Mouse (Mus musculus) adrenal gland, adult 2 months (tissue): ENCODE measurements around the gene Prr32. TPM values are rescaled to one million over a fixed set of nuclear protein-coding genes. Genes with fewer than 3 reads are reported as not detected.

Source experiments
- DNase-seq: peaks from one replicate; pipeline ENCODE4 v3.0.0; 2021
- long read RNA-seq: library from polyadenylated mRNA; stranded (forward); transcript quantifications from one replicate; pipeline ENCODE4 v2.0.0, GENCODE M21; 2021
- polyA plus RNA-seq: library from polyadenylated mRNA; depleted of rRNA; stranded (reverse); fragments of >200 nt; gene quantifications from 2 replicates; pipeline ENCODE4 v1.2.3, GENCODE M21; 2012; rRNA removed
- total RNA-seq, 2 experiments: library from RNA; stranded (reverse); gene quantifications; 2 replicates each; pipeline ENCODE4 v1.2.3; 2021

Gene Prr32
- total RNA-seq: not detected
- 0.35 TPM in 1 of 2 replicates, not detected in the other for polyA plus RNA-seq
- long read RNA-seq: 0 reads

- DNase-seq: no peak
These were observed at the start of gene Prr32 for GRCm38 (mm10) chrX:45090604-45091003. Gene Prr32, plus strand, starts transcription at chrX:45090904.
